Mouse (Mus musculus) E14TG2a.4 (cell line): ENCODE measurements around the gene Olfr1124.

Experiments used
- H3K27me3 ChIP-seq: 2 replicates; pipeline ENCODE4 v1.6.1; 2014; ENCODE audit warnings: low read length, control low read depth; ENCODE audit not compliant: insufficient read depth
- H3K36me3 ChIP-seq: 2 replicates; pipeline ENCODE4 v1.6.1; 2014; ENCODE audit warnings: low read length, control low read depth; ENCODE audit not compliant: insufficient read depth
- H3K4me1 ChIP-seq: replicated peaks from 2 replicates; pipeline ENCODE4 v1.6.1; 2014; ENCODE audit warnings: low read depth, low read length, control low read depth
- H3K4me3 ChIP-seq: replicated peaks from 2 replicates; pipeline ENCODE4 v1.5.1; 2014; ENCODE audit warnings: mild to moderate bottlenecking, low read length
- H3K9me3 ChIP-seq: 2 replicates; pipeline ENCODE4 v1.6.1; 2014; ENCODE audit warnings: low read length, control low read depth
- CTCF ChIP-seq: conservative IDR thresholded peaks from 2 replicates; pipeline ENCODE4 v1.5.1; 2014; ENCODE audit warnings: low read length
- NANOG ChIP-seq: IDR thresholded peaks from 2 replicates; pipeline ENCODE4 v1.6.1; 2014; ENCODE audit warnings: borderline replicate concordance, low read length, mixed read lengths
- POU5F1 ChIP-seq: IDR thresholded peaks from 2 replicates; pipeline ENCODE4 v1.6.1; 2014; ENCODE audit warnings: low read length, borderline replicate concordance

Gene Olfr1124

GRCm38 (mm10) chr2:87480207-87480606 is 50.1 kb downstream of the Olfr1124 start:
- peaks cover 19% of the 10 kb centered on the region for H3K9me3 ChIP-seq
- H3K27me3 ChIP-seq: no peaks in the 10 kb centered on the region
- TF ChIP-seq CTCF (peak; percentile 34), POU5F1 (no peak)
- no peak overlapping the region for H3K4me3 ChIP-seq
- peaks cover 15% of the 10 kb centered on the region for H3K36me3 ChIP-seq
- peaks cover 31% of the 10 kb centered on the region for H3K4me1 ChIP-seq

- Histone ChIP-seq H3K27me3 (no peaks in the 10 kb centered on the region), H3K9me3 (peaks cover 19% of the 10 kb centered on the region), H3K4me1 (peaks cover 38% of the 10 kb centered on the region), H3K36me3 (peaks cover 15% of the 10 kb centered on the region), H3K4me3 (no peak overlapping the region)
- TF ChIP-seq POU5F1 (no peak), CTCF (no peak), NANOG (no peak)
These were observed 51.1 kb downstream of the Olfr1124 start for GRCm38 (mm10) chr2:87481158-87481557.

- Histone ChIP-seq H3K36me3 (peaks cover 15% of the 10 kb centered on the region), H3K27me3 (no peaks in the 10 kb centered on the region), H3K9me3 (peaks cover 19% of the 10 kb centered on the region), H3K4me3 (no peak overlapping the region), H3K4me1 (peaks cover 45% of the 10 kb centered on the region)
- TF ChIP-seq POU5F1: no peak
- no peak for TF ChIP-seq NANOG
- peak; percentile 13; the same call in 1 of the 2 replicates for TF ChIP-seq CTCF
These were observed 52.2 kb downstream of the Olfr1124 start for GRCm38 (mm10) chr2:87482276-87482675.
